Mouse (Mus musculus) E14TG2a.4 (cell line): Measurements from ENCODE around the gene Rhbdl2.

Source experiments
- H3K27me3 ChIP-seq: 2 replicates; pipeline ENCODE4 v1.6.1; 2014; ENCODE audit warnings: low read length, control low read depth; ENCODE audit not compliant: insufficient read depth
- H3K36me3 ChIP-seq: 2 replicates; pipeline ENCODE4 v1.6.1; 2014; ENCODE audit warnings: low read length, control low read depth; ENCODE audit not compliant: insufficient read depth
- H3K4me1 ChIP-seq: replicated peaks from 2 replicates; pipeline ENCODE4 v1.6.1; 2014; ENCODE audit warnings: low read depth, low read length, control low read depth
- H3K4me3 ChIP-seq: replicated peaks from 2 replicates; pipeline ENCODE4 v1.5.1; 2014; ENCODE audit warnings: mild to moderate bottlenecking, low read length
- H3K9me3 ChIP-seq: 2 replicates; pipeline ENCODE4 v1.6.1; 2014; ENCODE audit warnings: low read length, control low read depth
- CTCF ChIP-seq: conservative IDR thresholded peaks from 2 replicates; pipeline ENCODE4 v1.5.1; 2014; ENCODE audit warnings: low read length
- NANOG ChIP-seq: IDR thresholded peaks from 2 replicates; pipeline ENCODE4 v1.6.1; 2014; ENCODE audit warnings: borderline replicate concordance, low read length, mixed read lengths
- POU5F1 ChIP-seq: IDR thresholded peaks from 2 replicates; pipeline ENCODE4 v1.6.1; 2014; ENCODE audit warnings: low read length, borderline replicate concordance

Gene Rhbdl2

DNA sequence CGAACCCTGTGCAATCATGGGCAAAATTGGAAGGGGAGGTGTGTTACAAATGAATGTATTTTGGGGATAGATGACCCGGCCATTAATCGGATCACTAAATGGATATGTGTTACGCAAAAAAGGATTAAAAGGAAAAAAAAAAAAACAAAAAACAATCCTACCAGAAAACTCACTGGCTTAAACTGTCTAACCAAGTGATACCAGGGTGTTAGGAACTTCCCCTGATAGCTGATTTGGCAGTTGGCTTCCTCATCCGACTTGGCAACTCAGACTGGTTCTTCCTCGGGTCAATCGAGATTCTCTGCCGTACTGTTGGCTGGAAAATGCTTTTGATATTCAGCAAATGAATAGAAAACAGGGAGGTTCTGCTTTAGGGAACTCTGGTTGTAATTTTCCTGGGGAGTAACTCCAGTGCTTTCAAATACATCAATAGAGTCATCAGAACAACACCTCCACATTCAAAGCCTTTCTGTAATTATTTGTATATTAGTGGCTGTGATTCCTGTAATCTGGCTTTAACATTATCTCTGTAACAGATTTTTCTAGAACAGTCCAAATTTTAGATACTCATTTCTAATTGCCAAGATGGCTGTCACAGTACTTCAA is 36.9 kb upstream of the Rhbdl2 start:
- TF ChIP-seq NANOG: no peak
- TF ChIP-seq CTCF: no peak
- TF ChIP-seq POU5F1: no peak
- peaks cover 4% of the 10 kb centered on the region; the same call in 1 of the 2 replicates for H3K27me3 ChIP-seq
- peaks cover 9% of the 10 kb centered on the region; the same call in 1 of the 2 replicates for H3K36me3 ChIP-seq
- no peaks in the 10 kb centered on the region for H3K9me3 ChIP-seq
- H3K4me1 ChIP-seq: peaks cover 42% of the 10 kb centered on the region
- H3K4me3 ChIP-seq: peak overlapping the region; percentile 98

- TF ChIP-seq CTCF (peak; percentile 28), NANOG (no peak)
- no peaks in the 10 kb centered on the region for H3K36me3 ChIP-seq
- no peak overlapping the region for H3K4me3 ChIP-seq
- H3K4me1 ChIP-seq: 0 out of 2 replicates have a peak, but pooled peaks cover 4% of the 10 kb centered on the region
- no peaks in the 10 kb centered on the region for H3K27me3 ChIP-seq
- H3K9me3 ChIP-seq: no peaks in the 10 kb centered on the region
Observed at GRCm38 (mm10) chr4:123758306-123758705, 29.4 kb upstream of the Rhbdl2 start.

GRCm38 (mm10) chr4:123765071-123765470 is 22.6 kb upstream of the Rhbdl2 start:
- no peaks in the 10 kb centered on the region for H3K27me3 ChIP-seq
- no peaks in the 10 kb centered on the region for H3K36me3 ChIP-seq
- TF ChIP-seq CTCF (no peak), POU5F1 (no peak), NANOG (no peak)
- no peak overlapping the region for H3K4me3 ChIP-seq
- no peaks in the 10 kb centered on the region for H3K9me3 ChIP-seq
- H3K4me1 ChIP-seq: peaks cover 26% of the 10 kb centered on the region

GRCm38 (mm10) chr4:123767807-123768206 is 19.9 kb upstream of the Rhbdl2 start:
- no peaks in the 10 kb centered on the region for H3K9me3 ChIP-seq
- TF ChIP-seq NANOG: no peak
- no peak for TF ChIP-seq POU5F1
- no peak for TF ChIP-seq CTCF
- H3K4me1 ChIP-seq: peaks cover 24% of the 10 kb centered on the region
- H3K4me3 ChIP-seq: no peak overlapping the region
- H3K36me3 ChIP-seq: no peaks in the 10 kb centered on the region
- no peaks in the 10 kb centered on the region for H3K27me3 ChIP-seq

DNA sequence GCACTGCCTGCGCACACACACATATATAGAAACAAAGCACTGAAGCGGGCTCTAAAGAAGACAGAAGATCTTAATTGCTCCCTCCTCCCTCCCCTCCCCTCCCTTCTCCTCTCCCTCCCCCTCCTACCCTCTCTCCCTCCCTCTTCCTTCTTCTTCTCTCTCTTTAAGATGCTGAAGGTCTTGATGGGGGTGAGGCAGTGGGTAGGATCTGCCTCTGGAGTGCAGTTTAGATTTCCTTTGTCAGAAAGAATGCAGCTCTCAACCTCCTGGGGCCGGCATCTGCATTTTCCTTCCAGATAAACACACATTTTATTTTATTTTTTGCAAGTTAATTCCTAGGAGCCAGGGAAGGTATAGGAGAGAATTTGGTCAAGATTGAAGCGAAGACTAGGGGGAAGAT is 19.4 kb upstream of the Rhbdl2 start:
- H3K4me1 ChIP-seq: peaks cover 24% of the 10 kb centered on the region
- H3K27me3 ChIP-seq: no peaks in the 10 kb centered on the region
- H3K36me3 ChIP-seq: no peaks in the 10 kb centered on the region
- TF ChIP-seq NANOG (peak; percentile 58; the same call in 1 of the 2 replicates), POU5F1 (no peak)
- no peak overlapping the region for H3K4me3 ChIP-seq
- no peaks in the 10 kb centered on the region for H3K9me3 ChIP-seq

DNA sequence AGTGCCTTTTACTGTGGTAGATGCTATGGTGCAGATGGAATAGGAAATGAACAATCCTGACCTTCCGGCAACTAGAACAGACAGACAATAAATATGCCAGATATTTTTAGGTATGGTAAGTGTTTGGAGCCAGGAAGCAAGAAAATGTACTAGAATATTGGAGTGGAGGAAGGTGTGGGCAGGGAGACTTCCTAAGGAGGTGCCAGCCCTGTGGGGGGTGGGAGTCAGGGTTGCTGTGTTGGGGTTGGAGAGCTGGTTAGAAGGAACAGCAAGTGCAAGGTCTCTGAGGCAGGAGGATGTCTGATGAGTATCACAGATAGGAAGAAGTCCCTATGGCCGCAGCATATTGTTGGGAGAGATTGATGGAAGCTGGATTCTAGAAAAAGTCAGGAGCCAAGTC is 5.0 kb downstream of the Rhbdl2 start:
- Histone ChIP-seq H3K9me3 (peaks cover 32% of the 10 kb centered on the region), H3K4me3 (no peak overlapping the region), H3K27me3 (no peaks in the 10 kb centered on the region; the same call in 1 of the 2 replicates), H3K36me3 (no peaks in the 10 kb centered on the region), H3K4me1 (peaks cover 9% of the 10 kb centered on the region; the same call in 1 of the 2 replicates)
- TF ChIP-seq NANOG (no peak), POU5F1 (no peak), CTCF (no peak)

DNA sequence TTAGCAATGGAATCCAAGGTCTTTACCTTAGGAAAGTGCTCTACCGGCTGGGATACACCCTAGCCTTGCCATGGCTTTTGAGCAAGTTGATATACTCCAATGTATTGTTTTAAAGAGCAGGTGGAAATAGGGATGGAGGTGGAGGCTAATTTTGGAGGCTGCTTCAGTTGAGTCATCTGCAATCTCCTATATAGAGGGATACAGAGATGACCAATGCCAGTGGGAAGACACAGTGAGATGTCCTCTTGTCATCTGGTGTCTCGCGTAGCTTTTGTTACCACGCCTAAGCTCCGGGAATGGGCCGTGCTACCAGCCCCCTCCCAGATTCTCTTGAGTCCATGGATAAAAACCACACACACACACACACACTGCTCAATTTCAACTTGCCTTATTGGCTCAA is 5.5 kb downstream of the Rhbdl2 start:
- Histone ChIP-seq H3K36me3 (no peaks in the 10 kb centered on the region), H3K4me1 (0 out of 2 replicates have a peak, but pooled peaks cover 4% of the 10 kb centered on the region), H3K4me3 (no peak overlapping the region), H3K27me3 (no peaks in the 10 kb centered on the region; the same call in 1 of the 2 replicates), H3K9me3 (peaks cover 32% of the 10 kb centered on the region)
- TF ChIP-seq CTCF: no peak
- no peak for TF ChIP-seq NANOG
- no peak for TF ChIP-seq POU5F1

GRCm38 (mm10) chr4:123795057-123795456 is 7.4 kb downstream of the Rhbdl2 start:
- Histone ChIP-seq H3K27me3 (no peaks in the 10 kb centered on the region; the same call in 1 of the 2 replicates), H3K9me3 (peaks cover 23% of the 10 kb centered on the region), H3K36me3 (no peaks in the 10 kb centered on the region), H3K4me1 (0 out of 2 replicates have a peak, but pooled peaks cover 4% of the 10 kb centered on the region), H3K4me3 (no peak overlapping the region)
- TF ChIP-seq POU5F1 (no peak), CTCF (no peak), NANOG (no peak)

DNA sequence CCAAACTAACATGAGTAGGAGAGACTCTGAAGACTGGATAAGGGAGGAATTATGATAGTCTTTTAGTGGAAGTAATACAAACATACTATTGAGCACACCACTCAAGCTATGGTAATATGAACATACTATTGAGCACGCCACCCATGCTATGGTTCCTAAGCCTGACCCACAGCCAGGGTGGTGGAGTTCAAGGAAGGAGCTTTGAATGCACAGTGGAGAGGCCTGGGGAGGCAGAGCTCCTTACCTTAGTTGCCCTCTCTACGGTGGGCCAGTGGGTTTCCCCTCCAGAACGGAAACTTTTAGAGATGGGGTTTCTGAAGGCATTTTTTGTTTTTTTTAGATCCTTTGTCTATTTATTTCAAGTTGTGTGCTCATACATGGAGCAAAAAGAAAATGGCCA is 9.7 kb downstream of the Rhbdl2 start:
- no peaks in the 10 kb centered on the region for H3K9me3 ChIP-seq
- no peaks in the 10 kb centered on the region; the same call in 1 of the 2 replicates for H3K27me3 ChIP-seq
- no peaks in the 10 kb centered on the region for H3K36me3 ChIP-seq
- no peak for TF ChIP-seq NANOG
- TF ChIP-seq POU5F1: no peak
- no peak for TF ChIP-seq CTCF
- H3K4me3 ChIP-seq: no peak overlapping the region
- H3K4me1 ChIP-seq: 0 out of 2 replicates have a peak, but pooled peaks cover 4% of the 10 kb centered on the region
